Mouse (Mus musculus) megakaryocyte-erythroid progenitor cell, adult 5 weeks (primary cell): ENCODE data around the gene Srgap3. TPM values are rescaled to one million over a fixed set of nuclear protein-coding genes. Genes with fewer than 3 reads are reported as not detected.

Experiments used
- polyA plus RNA-seq: library from polyadenylated mRNA; stranded (reverse); fragments of >175 nt; gene quantifications from 2 replicates; pipeline ENCODE4 v1.2.3, GENCODE M21; 2012

Gene Srgap3
- polyA plus RNA-seq, result 2.8 and 3.8 TPM in 2 replicates

DNA sequence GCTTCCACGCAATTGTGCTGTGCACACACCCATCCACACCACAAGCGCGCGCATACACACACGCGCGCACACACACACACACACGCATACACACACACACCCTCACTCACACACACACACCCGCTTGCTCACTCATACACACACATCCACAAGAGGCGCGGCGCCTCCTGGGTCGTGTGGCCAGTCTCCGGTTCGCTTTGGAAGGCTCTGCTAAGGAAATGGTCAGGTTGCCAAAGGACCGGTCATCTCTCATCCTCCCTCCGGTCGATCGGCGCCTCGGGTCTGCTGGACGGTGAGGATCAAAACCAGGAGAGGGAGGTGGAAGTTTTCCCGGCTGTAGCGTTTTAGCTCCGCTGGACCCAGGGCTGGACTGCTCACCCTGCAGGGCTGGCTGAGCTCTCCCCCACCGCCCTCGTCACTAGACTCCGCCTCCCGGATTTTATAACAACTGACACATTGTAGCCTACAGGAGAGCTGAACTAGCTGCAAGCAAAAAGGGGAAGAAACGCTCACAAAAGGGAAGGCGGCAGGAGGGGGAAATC lies at the start of gene Srgap3:
TSS of gene Srgap3 (minus strand) at position 372 of the 542 bp plus-strand sequence.

DNA sequence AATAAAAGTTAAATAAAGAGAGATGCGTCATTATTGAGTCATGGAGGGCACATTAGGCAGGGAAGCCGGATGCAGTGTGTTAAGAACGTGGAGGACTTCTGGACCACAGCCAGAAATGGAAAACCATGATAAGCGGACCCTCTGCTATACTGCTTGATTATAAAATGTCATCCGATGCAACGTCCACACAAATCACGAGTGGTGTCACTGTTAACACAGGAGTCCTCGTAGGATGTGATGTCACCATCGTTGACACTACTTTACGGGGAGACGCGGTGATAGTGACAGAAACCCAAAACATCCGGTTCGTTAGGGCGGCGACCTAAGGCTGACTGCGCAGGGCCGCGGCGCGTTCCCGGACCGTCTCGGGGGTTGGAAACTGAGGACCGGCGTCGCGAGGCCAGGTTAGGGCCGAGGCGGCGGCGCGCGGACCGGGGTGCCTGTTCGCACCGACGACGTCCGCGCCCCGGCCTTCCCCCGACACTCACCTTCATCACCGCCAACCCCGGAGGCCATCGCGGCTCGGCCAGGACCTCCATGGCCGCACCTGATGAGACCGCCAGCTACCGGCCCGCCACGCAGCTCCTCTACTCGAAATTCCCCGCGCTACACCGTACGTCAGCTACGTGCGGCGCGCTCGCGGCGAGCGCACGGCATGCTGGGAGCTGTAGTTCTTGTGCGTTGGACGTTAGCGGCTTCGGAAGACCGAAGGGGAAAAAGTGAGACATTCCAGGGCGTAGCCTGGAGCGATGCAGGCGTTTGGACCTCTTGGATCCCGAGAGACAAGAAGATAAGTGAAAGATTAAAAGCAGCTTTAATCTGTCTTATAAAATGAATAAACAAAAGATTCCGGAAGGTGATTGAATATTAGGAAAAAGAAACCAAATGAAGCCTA lies 250.8 kb downstream of the Srgap3 start, which contains the start of gene Rad18:
TSS of gene Rad18 (minus strand) at position 631 of the 895 bp plus-strand sequence.

Other genes with a start within 250 kb of the Srgap3 start
- gene Thumpd3, start 99.0 kb upstream of the Srgap3 start, polyA plus RNA-seq, result 4.1 and 4.5 TPM in 2 replicates
- gene Setd5, start 130.1 kb upstream of the Srgap3 start, polyA plus RNA-seq, result 64.9 and 74.0 TPM in 2 replicates
- 0.02 and 0.06 TPM in 2 replicates for gene Lhfpl4, start 248.1 kb upstream of the Srgap3 start, polyA plus RNA-seq